Mouse (Mus musculus) C2C12 (cell line): ENCODE measurements around the gene Olfr692. TPM values are rescaled to one million over a fixed set of nuclear protein-coding genes. Genes with fewer than 3 reads are reported as not detected.
"Not testable (repeated sequence)": the region's sequence is repeated elsewhere in the genome, so short reads cannot be mapped to it uniquely, and the experiment has no call there.

Experiments
- H3K27me3 ChIP-seq: one replicate; pipeline ENCODE4 v1.6.1; 2011; ENCODE audit not compliant: control insufficient read depth, insufficient read depth, insufficient read length
- H3K36me3 ChIP-seq: one replicate; pipeline ENCODE4 v1.6.1; 2011; ENCODE audit not compliant: control insufficient read depth, insufficient read depth
- H3K4me3 ChIP-seq: one replicate; pipeline ENCODE4 v1.5.1; 2011; ENCODE audit warnings: mild to moderate bottlenecking, control low read depth; ENCODE audit not compliant: poor library complexity, insufficient read depth, severe bottlenecking
- H3K79me2 ChIP-seq: one replicate; pipeline ENCODE4 v1.6.1; 2011; ENCODE audit not compliant: control insufficient read depth, insufficient read depth
- H3K79me3 ChIP-seq: one replicate; pipeline ENCODE4 v1.6.1; 2011; ENCODE audit warnings: low read depth, control low read depth
- H3ac ChIP-seq: one replicate; pipeline ENCODE3; 2011; ENCODE audit warnings: low read depth; ENCODE audit not compliant: control insufficient read depth, insufficient read length
- CEBPB ChIP-seq: IDR thresholded peaks from one replicate; pipeline ENCODE4 v1.6.1; 2011; ENCODE audit warnings: low read depth, mild to moderate bottlenecking, control low read depth, moderate library complexity
- CTCF ChIP-seq: IDR thresholded peaks from one replicate; pipeline ENCODE4 v1.5.1; 2011; ENCODE audit not compliant: control insufficient read depth, insufficient read depth, insufficient read length
- FOSL1 ChIP-seq: IDR thresholded peaks from one replicate; pipeline ENCODE4 v1.8.0; 2011; ENCODE audit warnings: mild to moderate bottlenecking, low read length; ENCODE audit not compliant: poor library complexity, insufficient read depth, severe bottlenecking
- MAX ChIP-seq: IDR thresholded peaks from one replicate; pipeline ENCODE4 v1.6.1; 2011; ENCODE audit warnings: mild to moderate bottlenecking, control low read depth
- MYOD1 ChIP-seq: IDR thresholded peaks from one replicate; pipeline ENCODE4 v1.6.1; 2011; ENCODE audit warnings: low read depth; ENCODE audit not compliant: control insufficient read depth, insufficient read length
- MYOG ChIP-seq: IDR thresholded peaks from one replicate; pipeline ENCODE4 v1.6.1; 2011; ENCODE audit not compliant: control insufficient read depth, insufficient read length; ENCODE audit errors: extremely low read depth
- USF1 ChIP-seq: IDR thresholded peaks from one replicate; pipeline ENCODE4 v1.6.1; 2011; ENCODE audit warnings: low read depth, mild to moderate bottlenecking, control low read depth, moderate library complexity
- long read RNA-seq, 2 experiments: library from polyadenylated mRNA; unstranded; transcript quantifications; one replicate each; pipeline ENCODE4 v2.0.0; 2019 to 2020
- polyA plus RNA-seq: library from polyadenylated mRNA; unstranded; fragments of >200 nt; fragmentation: generic; extraction: Trizol; gene quantifications from one replicate; pipeline ENCODE4 v1.2.1, GENCODE M21; 2012; ENCODE audit warnings: missing spikeins

Gene Olfr692
- not detected for polyA plus RNA-seq
- long read RNA-seq, experiment 1, result 0 reads
- long read RNA-seq, experiment 2, result 0 reads

DNA sequence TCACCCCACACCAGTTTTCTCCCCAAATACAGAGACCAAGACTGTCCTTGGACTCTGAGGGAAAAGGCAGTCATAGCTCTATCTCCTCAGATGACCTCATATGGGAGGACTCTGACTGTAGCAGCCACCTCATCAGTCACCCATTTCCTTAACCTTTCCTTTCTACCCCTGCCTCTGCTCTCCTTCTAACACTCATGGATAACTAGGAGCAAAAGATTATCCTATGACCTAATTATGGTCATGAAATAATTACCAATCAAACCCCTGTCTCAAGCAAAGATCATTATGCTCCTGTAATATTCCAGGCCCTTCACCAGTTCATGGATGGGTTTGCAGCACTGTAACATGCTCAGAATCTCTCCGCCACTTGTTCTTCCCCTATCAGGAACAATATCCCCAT, at the start of gene Olfr692:
Gene Olfr692, plus strand, starts transcription at position 301 of the 400 bp plus-strand sequence.
- H3K27me3 ChIP-seq, result no peaks in the 10 kb centered on the region
- no peaks in the 10 kb centered on the region for H3K79me2 ChIP-seq
- H3K4me3 ChIP-seq, result no peak within 1 kb of the TSS
- H3K36me3 ChIP-seq, result no peaks in the 10 kb centered on the region
- no peak within 1 kb of the TSS for H3ac ChIP-seq
- no peak for TF ChIP-seq USF1
- no peak for TF ChIP-seq CTCF
- no peak for TF ChIP-seq CEBPB
- no peak for TF ChIP-seq FOSL1
- TF ChIP-seq MYOG, result no peak
- TF ChIP-seq MAX, result no peak
- TF ChIP-seq MYOD1, result no peak
- H3K79me3 ChIP-seq, result no peaks in the 10 kb centered on the region

GRCm38 (mm10) chr7:105325302-105325701, 42.7 kb upstream of the Olfr692 start:
- no peaks in the 10 kb centered on the region for H3K79me2 ChIP-seq
- H3K27me3 ChIP-seq, result no peaks in the 10 kb centered on the region
- TF ChIP-seq MYOD1 (no peak), FOSL1 (no peak)
- H3K36me3 ChIP-seq, result no peaks in the 10 kb centered on the region
- H3ac ChIP-seq, result no peak overlapping the region
- H3K79me3 ChIP-seq, result no peaks in the 10 kb centered on the region
- H3K4me3 ChIP-seq, result no peak overlapping the region

DNA sequence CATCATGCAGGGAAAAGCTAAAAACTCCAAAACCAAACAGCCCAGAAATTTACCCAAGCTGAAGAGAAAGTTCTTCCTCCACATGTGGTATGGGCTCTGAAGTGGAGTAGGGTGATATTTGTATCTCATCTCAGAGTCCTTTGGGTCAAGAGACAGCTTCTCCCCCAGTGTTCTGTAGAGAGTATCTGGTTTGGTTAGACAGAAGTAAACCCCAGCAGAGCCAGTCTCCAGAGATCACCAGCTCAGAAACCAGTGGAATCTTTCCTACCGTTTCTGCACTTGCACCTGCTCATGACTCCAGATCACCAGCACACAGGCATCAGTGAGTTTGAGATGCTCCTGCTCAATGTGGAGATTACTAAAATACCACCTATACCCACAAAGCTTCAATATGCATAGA, 34.0 kb upstream of the Olfr692 start, which contains the start of gene Olfr690:
Gene Olfr690, minus strand, starts transcription at position 101 of the 400 bp plus-strand sequence.
- H3K79me3 ChIP-seq, result no peaks in the 10 kb centered on the region
- no peaks in the 10 kb centered on the region for H3K36me3 ChIP-seq
- H3ac ChIP-seq, result no peak within 1 kb of the TSS
- H3K79me2 ChIP-seq, result no peaks in the 10 kb centered on the region
- TF ChIP-seq MAX (no peak), FOSL1 (no peak), CEBPB (no peak), USF1 (no peak), MYOG (no peak), MYOD1 (no peak), CTCF (no peak)
- no peaks in the 10 kb centered on the region for H3K27me3 ChIP-seq
- H3K4me3 ChIP-seq, result no peak within 1 kb of the TSS

- H3K4me3 ChIP-seq, result no peak within 1 kb of the TSS
Measured at GRCm38 (mm10) chr7:105342170-105342569, 25.9 kb upstream of the Olfr692 start, which contains the start of gene Olfr691. Gene Olfr691, minus strand, starts transcription at chr7:105342270.

DNA sequence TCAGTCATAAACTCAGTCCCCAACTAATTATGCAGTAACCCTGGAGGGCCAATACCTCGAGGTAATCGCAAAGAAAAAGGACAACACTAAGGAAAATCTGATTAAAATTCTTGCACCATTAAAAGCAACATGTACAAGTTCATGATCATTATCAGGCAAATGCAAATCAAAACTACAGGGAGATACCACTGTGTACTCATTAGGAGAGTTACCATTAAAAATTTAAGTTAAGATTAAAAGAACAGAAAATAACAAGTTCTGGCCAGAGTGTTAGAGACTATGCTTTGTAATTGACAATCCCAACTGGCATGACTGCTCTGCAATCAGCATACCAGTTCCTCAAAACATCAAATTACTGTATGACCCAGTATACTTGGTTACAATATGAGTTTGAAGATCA, 25.3 kb upstream of the Olfr692 start:
- no peak for TF ChIP-seq FOSL1
- TF ChIP-seq MAX, result no peak
- no peak for TF ChIP-seq MYOG
- no peak for TF ChIP-seq CEBPB
- no peak for TF ChIP-seq USF1
- TF ChIP-seq MYOD1, result no peak
- TF ChIP-seq CTCF, result no peak
- Histone ChIP-seq H3K79me3 (no peaks in the 10 kb centered on the region), H3K27me3 (no peaks in the 10 kb centered on the region), H3K36me3 (no peaks in the 10 kb centered on the region), H3ac (no peak overlapping the region), H3K4me3 (no peak overlapping the region), H3K79me2 (no peaks in the 10 kb centered on the region)

More at GRCm38 (mm10) chr7:105342170-105342569, 25.9 kb upstream of the Olfr692 start, which contains the start of gene Olfr691:
- Histone ChIP-seq H3K27me3 (no peaks in the 10 kb centered on the region), H3K36me3 (no peaks in the 10 kb centered on the region), H3ac (no peak within 1 kb of the TSS), H3K79me2 (no peaks in the 10 kb centered on the region), H3K79me3 (no peaks in the 10 kb centered on the region)
- TF ChIP-seq MYOD1, result no peak
- TF ChIP-seq MYOG, result no peak
- TF ChIP-seq CEBPB, result no peak
- TF ChIP-seq CTCF, result no peak
- TF ChIP-seq FOSL1, result no peak
- TF ChIP-seq USF1, result no peak
- TF ChIP-seq MAX, result no peak

GRCm38 (mm10) chr7:105356064-105356463, 12.0 kb upstream of the Olfr692 start:
- H3ac ChIP-seq, result not testable (repeated sequence)

GRCm38 (mm10) chr7:105356487-105356886, 11.5 kb upstream of the Olfr692 start:
- H3K79me2 ChIP-seq, H3K79me3 ChIP-seq, H3ac ChIP-seq, H3K4me3 ChIP-seq, H3K36me3 ChIP-seq, H3K27me3 ChIP-seq: not testable (repeated sequence)

More at GRCm38 (mm10) chr7:105356064-105356463, 12.0 kb upstream of the Olfr692 start:
- H3K79me3 ChIP-seq, H3K36me3 ChIP-seq, H3K27me3 ChIP-seq, H3K79me2 ChIP-seq, H3K4me3 ChIP-seq: not testable (repeated sequence)
